Mouse (Mus musculus) fibroblast of lung, adult 2 months (primary cell): ENCODE measurements around the gene Ptges2.

Experiments used
- DNase-seq: peaks from one replicate; pipeline ENCODE4 v3.0.0-alpha.2; 2011; ENCODE audit warnings: low read depth

Ptges2 gene

GRCm38 (mm10) chr2:32440164-32440563 is 44.5 kb downstream of the Ptges2 start:
- DNase-seq = no peak

GRCm38 (mm10) chr2:32440632-32441031 is 44.9 kb downstream of the Ptges2 start:
- no peak for DNase-seq

- DNase-seq = no peak
Measured at GRCm38 (mm10) chr2:32441550-32441949, 45.9 kb downstream of the Ptges2 start.

- DNase-seq = no peak
Measured at GRCm38 (mm10) chr2:32445535-32445934, 49.8 kb downstream of the Ptges2 start.

- DNase-seq = no peak
Measured at GRCm38 (mm10) chr2:32447264-32447936, 51.7 kb downstream of the Ptges2 start.

- DNase-seq = no peak
Measured at GRCm38 (mm10) chr2:32448480-32448879, 52.8 kb downstream of the Ptges2 start.

- no peak for DNase-seq
Measured at GRCm38 (mm10) chr2:32449761-32450754, 54.4 kb downstream of the Ptges2 start, which contains the start of gene Naif1. Naif1 (plus strand) TSS chr2:32450457.

- DNase-seq = peak; percentile 86
Measured at GRCm38 (mm10) chr2:32450881-32451844, 55.5 kb downstream of the Ptges2 start, which contains the start of gene Slc25a25. Slc25a25 (minus strand) TSS chr2:32451445.

GRCm38 (mm10) chr2:32451870-32452372 is 56.2 kb downstream of the Ptges2 start:
- peak; percentile 97 for DNase-seq

GRCm38 (mm10) chr2:32452441-32452971 is 56.8 kb downstream of the Ptges2 start:
- DNase-seq = no peak

- no peak for DNase-seq
Measured at GRCm38 (mm10) chr2:32453641-32454303, 58.1 kb downstream of the Ptges2 start.

GRCm38 (mm10) chr2:32454633-32455032 is 58.9 kb downstream of the Ptges2 start:
- no peak for DNase-seq

GRCm38 (mm10) chr2:32455101-32455500 is 59.4 kb downstream of the Ptges2 start:
- DNase-seq = no peak
